Mouse (Mus musculus): ENCODE measurements around the gene Hip1. TPM values are rescaled to one million over a fixed set of nuclear protein-coding genes. Genes with fewer than 3 reads are reported as not detected.
"Not testable (repeated sequence)": the region's sequence is repeated elsewhere in the genome, so short reads cannot be mapped to it uniquely, and the experiment has no call there.

The Hip1 gene
- polyA plus RNA-seq, 1 experiment from 2014 or later: 49.1 TPM

- peaks cover 99% of the 10 kb centered on the region for H3K36me3 ChIP-seq
- WGBS: 86% methylated on average over 10 of the region's 10 CpGs
- no peak for DNase-seq (ENCODE audit: low spot score)
- no peak overlapping the region for H3K4me3 ChIP-seq
- no peaks in the 10 kb centered on the region for H3K4me1 ChIP-seq
- no peaks in the 10 kb centered on the region for H3K9me3 ChIP-seq (replicated peaks)
- H3K27me3 ChIP-seq (ENCODE audit: low read depth, poor library complexity, severe bottlenecking): no peaks in the 10 kb centered on the region
- H3K27ac ChIP-seq: no peak overlapping the region
These were observed 161.1 kb downstream of the Hip1 start for GRCm38 (mm10) chr5:135383771-135384170.

- WGBS: 89% methylated on average over 7 of the region's 7 CpGs
- Histone ChIP-seq H3K27ac (no peak overlapping the region), H3K4me1 (no peaks in the 10 kb centered on the region), H3K9me3 (replicated peaks) (no peaks in the 10 kb centered on the region), H3K36me3 (peaks cover 99% of the 10 kb centered on the region), H3K4me3 (no peak overlapping the region), H3K27me3 (ENCODE audit: low read depth, poor library complexity, severe bottlenecking) (no peaks in the 10 kb centered on the region)
- no peak for DNase-seq (ENCODE audit: low spot score)
These were observed 162.2 kb downstream of the Hip1 start for GRCm38 (mm10) chr5:135382746-135383145.

GRCm38 (mm10) chr5:135381356-135381925 is 163.5 kb downstream of the Hip1 start:
- DNase-seq (ENCODE audit: low spot score): no peak
- Histone ChIP-seq H3K36me3 (peaks cover 99% of the 10 kb centered on the region), H3K27me3 (ENCODE audit: low read depth, poor library complexity, severe bottlenecking) (no peaks in the 10 kb centered on the region), H3K9me3 (replicated peaks) (no peaks in the 10 kb centered on the region), H3K27ac (no peak overlapping the region), H3K4me1 (no peaks in the 10 kb centered on the region), H3K4me3 (no peak overlapping the region)
- WGBS: 92% methylated on average over 10 of the region's 10 CpGs

GRCm38 (mm10) chr5:135380681-135381080 is 164.2 kb downstream of the Hip1 start:
- WGBS: 90% methylated on average over 4 of the region's 4 CpGs

GRCm38 (mm10) chr5:135376341-135376740 is 168.6 kb downstream of the Hip1 start:
- Histone ChIP-seq H3K27ac (no peak overlapping the region), H3K36me3 (peaks cover 100% of the 10 kb centered on the region), H3K4me3 (no peak overlapping the region), H3K27me3 (ENCODE audit: low read depth, poor library complexity, severe bottlenecking) (no peaks in the 10 kb centered on the region), H3K4me1 (peaks cover under 1% of the 10 kb centered on the region; the same call in 1 of the 2 replicates), H3K9me3 (replicated peaks) (no peaks in the 10 kb centered on the region)
- DNase-seq (ENCODE audit: low spot score): no peak
- 67% methylated on average over 2 of the region's 2 CpGs for WGBS

More at GRCm38 (mm10) chr5:135380681-135381080, 164.2 kb downstream of the Hip1 start:
- DNase-seq (ENCODE audit: low spot score): no peak
- H3K4me3 ChIP-seq: no peak overlapping the region
- H3K9me3 ChIP-seq (replicated peaks): no peaks in the 10 kb centered on the region
- no peak overlapping the region for H3K27ac ChIP-seq
- H3K27me3 ChIP-seq (ENCODE audit: low read depth, poor library complexity, severe bottlenecking): no peaks in the 10 kb centered on the region
- H3K36me3 ChIP-seq: peaks cover 100% of the 10 kb centered on the region
- H3K4me1 ChIP-seq: no peaks in the 10 kb centered on the region

- Histone ChIP-seq H3K27ac (no peak overlapping the region), H3K36me3 (peaks cover 91% of the 10 kb centered on the region), H3K9me3 (replicated peaks) (no peaks in the 10 kb centered on the region), H3K4me3 (no peak overlapping the region), H3K27me3 (ENCODE audit: low read depth, poor library complexity, severe bottlenecking) (no peaks in the 10 kb centered on the region), H3K4me1 (peaks cover 13% of the 10 kb centered on the region)
- no peak for DNase-seq (ENCODE audit: low spot score)
- 90% methylated on average over 8 of the region's 8 CpGs for WGBS
These were observed 169.8 kb downstream of the Hip1 start for GRCm38 (mm10) chr5:135375167-135375566.

- 97% methylated on average over 5 of the region's 5 CpGs for WGBS
These were observed 171.3 kb downstream of the Hip1 start for GRCm38 (mm10) chr5:135373601-135374000.

GRCm38 (mm10) chr5:135371195-135371594 is 173.7 kb downstream of the Hip1 start:
- Histone ChIP-seq H3K9me3 (replicated peaks) (no peaks in the 10 kb centered on the region), H3K4me1 (peaks cover 19% of the 10 kb centered on the region), H3K27ac (no peak overlapping the region), H3K27me3 (ENCODE audit: low read depth, poor library complexity, severe bottlenecking) (no peaks in the 10 kb centered on the region), H3K4me3 (peak overlapping the region; percentile 98; the same call in 1 of the 2 replicates), H3K36me3 (peaks cover 52% of the 10 kb centered on the region)
- 95% methylated on average over 13 of the region's 13 CpGs for WGBS
- DNase-seq (ENCODE audit: low spot score): no peak

More at GRCm38 (mm10) chr5:135373601-135374000, 171.3 kb downstream of the Hip1 start:
- peaks cover 76% of the 10 kb centered on the region for H3K36me3 ChIP-seq
- H3K4me3 ChIP-seq: no peak overlapping the region
- no peaks in the 10 kb centered on the region for H3K9me3 ChIP-seq (replicated peaks)
- peaks cover 19% of the 10 kb centered on the region for H3K4me1 ChIP-seq
- H3K27ac ChIP-seq: no peak overlapping the region
- no peaks in the 10 kb centered on the region for H3K27me3 ChIP-seq (ENCODE audit: low read depth, poor library complexity, severe bottlenecking)
- no peak for DNase-seq (ENCODE audit: low spot score)

GRCm38 (mm10) chr5:135369787-135370654 is 174.9 kb downstream of the Hip1 start, which contains the start of gene Nsun5:
TSS of gene Nsun5 (plus strand) at chr5:135369953.
- no peaks in the 10 kb centered on the region for H3K27me3 ChIP-seq (ENCODE audit: low read depth, poor library complexity, severe bottlenecking)
- DNase-seq (ENCODE audit: low spot score): peak; percentile 97
- H3K27ac ChIP-seq: peak within 1 kb of the TSS; percentile 85
- H3K4me3 ChIP-seq: peak within 1 kb of the TSS; percentile 98
- 1% methylated on average over 64 of the region's 64 CpGs for WGBS
- peaks cover 40% of the 10 kb centered on the region for H3K36me3 ChIP-seq
- peaks cover 19% of the 10 kb centered on the region for H3K4me1 ChIP-seq
- H3K9me3 ChIP-seq (replicated peaks): no peaks in the 10 kb centered on the region

GRCm38 (mm10) chr5:135369196-135369595 is 175.7 kb downstream of the Hip1 start:
- H3K9me3 ChIP-seq (replicated peaks); DNase-seq (ENCODE audit: low spot score); H3K27me3 ChIP-seq (ENCODE audit: low read depth, poor library complexity, severe bottlenecking): not testable (repeated sequence)
- peak overlapping the region; percentile 85 for H3K27ac ChIP-seq
- peaks cover 32% of the 10 kb centered on the region for H3K36me3 ChIP-seq
- H3K4me3 ChIP-seq: peak overlapping the region; percentile 98
- WGBS: 63% methylated on average over 9 of the region's 9 CpGs
- H3K4me1 ChIP-seq: peaks cover 19% of the 10 kb centered on the region

- Histone ChIP-seq H3K4me3 (no peak overlapping the region), H3K27ac (no peak overlapping the region), H3K9me3 (replicated peaks) (no peaks in the 10 kb centered on the region), H3K4me1 (peaks cover 19% of the 10 kb centered on the region), H3K27me3 (ENCODE audit: low read depth, poor library complexity, severe bottlenecking) (0 out of 2 replicates have a peak, but pooled peaks cover 2% of the 10 kb centered on the region), H3K36me3 (peaks cover 23% of the 10 kb centered on the region)
- no peak for DNase-seq (ENCODE audit: low spot score)
- 77% methylated on average over 6 of the region's 6 CpGs for WGBS
These were observed 176.6 kb downstream of the Hip1 start for GRCm38 (mm10) chr5:135368312-135368711.

GRCm38 (mm10) chr5:135367841-135368240 is 177.1 kb downstream of the Hip1 start:
- H3K4me3 ChIP-seq: no peak overlapping the region
- peaks cover 18% of the 10 kb centered on the region for H3K36me3 ChIP-seq
- 61% methylated on average over 6 of the region's 6 CpGs for WGBS
- no peaks in the 10 kb centered on the region for H3K9me3 ChIP-seq (replicated peaks)
- H3K27ac ChIP-seq: no peak overlapping the region
- peaks cover 19% of the 10 kb centered on the region for H3K4me1 ChIP-seq
- 0 out of 2 replicates have a peak, but pooled peaks cover 2% of the 10 kb centered on the region for H3K27me3 ChIP-seq (ENCODE audit: low read depth, poor library complexity, severe bottlenecking)
- no peak for DNase-seq (ENCODE audit: low spot score)

- Histone ChIP-seq H3K27me3 (ENCODE audit: low read depth, poor library complexity, severe bottlenecking) (0 out of 2 replicates have a peak, but pooled peaks cover 2% of the 10 kb centered on the region), H3K9me3 (replicated peaks) (no peaks in the 10 kb centered on the region), H3K27ac (no peak overlapping the region), H3K36me3 (no peaks in the 10 kb centered on the region), H3K4me3 (no peak overlapping the region), H3K4me1 (no peaks in the 10 kb centered on the region)
- 30% methylated on average over 12 of the region's 12 CpGs for WGBS
- DNase-seq (ENCODE audit: low spot score): peak; percentile 71
These were observed 181.4 kb downstream of the Hip1 start for GRCm38 (mm10) chr5:135363540-135363939.

Measured in limb, embryonic 10.5 days (tissue).